Mouse (Mus musculus) NIH3T3 (cell line): ENCODE data around the gene Slc1a6.
"Not testable (repeated sequence)": the region's sequence is repeated elsewhere in the genome, so short reads cannot be mapped to it uniquely, and the experiment has no call there.

Experiments used
- DNase-seq: peaks from one replicate; pipeline ENCODE4 v3.0.0-alpha.2; 2012; ENCODE audit warnings: low read depth

The Slc1a6 gene

GRCm38 (mm10) chr10:78779981-78780651, at the start of gene Slc1a6:
TSS of gene Slc1a6 (plus strand) at chr10:78780496.
- no peak for DNase-seq

GRCm38 (mm10) chr10:78739821-78740220, 40.5 kb upstream of the Slc1a6 start:
- no peak for DNase-seq

DNA sequence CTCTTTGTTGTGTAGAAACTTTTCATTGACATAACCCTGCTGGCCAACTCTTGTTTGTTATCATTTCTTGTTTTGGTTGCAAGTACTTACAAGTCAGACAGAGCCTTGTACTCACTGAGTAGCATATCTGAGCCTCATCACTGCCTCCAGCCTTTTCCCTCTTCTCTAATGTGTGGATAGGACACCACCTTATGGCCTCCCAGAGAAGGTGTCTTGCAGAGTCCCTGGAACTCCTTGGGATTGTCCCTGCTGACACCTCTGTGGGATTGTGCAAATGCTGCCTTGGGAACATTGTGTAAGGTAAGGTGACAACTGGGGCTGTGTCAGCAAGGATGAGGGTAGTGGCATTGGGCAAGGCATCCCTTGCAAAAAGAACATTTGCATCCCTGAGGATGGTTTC, 36.6 kb upstream of the Slc1a6 start:
- DNase-seq = peak; percentile 59

GRCm38 (mm10) chr10:78745453-78746232, 34.7 kb upstream of the Slc1a6 start:
- DNase-seq = peak; percentile 69

DNA sequence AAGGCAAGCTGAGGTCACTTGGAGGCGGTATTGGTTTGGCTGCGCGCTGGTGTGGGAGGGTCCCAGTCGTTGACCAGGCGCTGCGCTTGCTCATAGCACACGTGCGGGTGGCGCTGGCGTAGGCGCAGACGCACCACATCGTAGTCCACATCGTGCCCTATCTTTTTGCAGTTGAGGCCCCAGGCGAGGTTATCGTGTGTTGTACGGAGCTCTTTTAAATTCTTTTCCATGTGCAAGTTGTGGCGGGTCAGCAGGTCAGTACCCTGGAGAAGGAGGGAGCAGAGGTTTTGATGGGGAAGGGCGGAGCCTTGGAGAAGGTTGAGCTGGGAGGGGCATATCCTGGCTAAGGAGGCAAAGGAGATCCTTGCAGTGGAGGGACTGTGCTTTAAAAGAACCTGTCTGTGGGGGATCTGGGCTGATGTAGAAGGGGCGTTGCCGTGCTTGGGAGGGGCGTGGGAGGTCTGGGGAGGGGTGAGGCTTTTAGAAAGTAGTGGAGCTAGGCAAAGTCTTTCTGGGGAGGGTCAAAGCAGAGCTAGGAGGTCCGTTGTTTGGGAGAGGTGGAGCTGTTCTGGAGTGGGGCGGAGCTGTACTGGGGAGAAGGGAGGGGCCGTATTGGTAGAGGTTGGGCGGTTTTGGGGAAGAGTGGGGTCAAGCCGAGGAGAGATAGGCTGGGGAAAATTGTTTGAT, 33.1 kb upstream of the Slc1a6 start:
- DNase-seq = no peak

- DNase-seq = no peak
Measured at GRCm38 (mm10) chr10:78748161-78748560, 32.1 kb upstream of the Slc1a6 start.

- no peak for DNase-seq
Measured at GRCm38 (mm10) chr10:78748946-78749345, 31.4 kb upstream of the Slc1a6 start.

GRCm38 (mm10) chr10:78752452-78753191, 27.7 kb upstream of the Slc1a6 start, which contains the start of gene Ccdc105:
TSS of gene Ccdc105 (minus strand) at chr10:78753065.
- no peak for DNase-seq

- peak; percentile 89 for DNase-seq
Measured at GRCm38 (mm10) chr10:78756021-78756420, 24.3 kb upstream of the Slc1a6 start.

GRCm38 (mm10) chr10:78765570-78765969, 14.7 kb upstream of the Slc1a6 start:
- DNase-seq = no peak

- no peak for DNase-seq
Measured at GRCm38 (mm10) chr10:78775830-78776229, 4.5 kb upstream of the Slc1a6 start.

- no peak for DNase-seq
Measured at GRCm38 (mm10) chr10:78779527-78779926, 769 bp upstream of the Slc1a6 start.

GRCm38 (mm10) chr10:78787566-78788087, 7.3 kb downstream of the Slc1a6 start:
- no peak for DNase-seq

DNA sequence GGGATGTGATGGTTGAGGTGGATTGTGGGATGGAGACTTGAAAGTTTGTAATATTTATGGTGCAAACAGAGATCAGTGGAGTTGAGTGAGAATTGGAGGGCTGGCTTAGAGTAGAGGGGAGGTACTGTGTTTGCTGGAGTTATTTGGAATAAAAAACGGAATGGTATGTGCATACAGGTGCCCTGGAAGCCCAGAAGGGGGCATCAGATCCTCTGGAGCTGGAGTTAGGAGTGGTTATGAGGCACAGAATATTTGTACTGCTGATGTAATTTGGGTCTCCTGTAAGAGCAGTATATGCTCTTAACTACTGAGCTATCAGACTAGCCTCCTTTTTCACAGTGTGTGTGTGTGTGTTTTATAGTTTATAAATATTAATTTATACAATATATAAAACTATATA, 10.3 kb downstream of the Slc1a6 start:
- DNase-seq = peak; percentile 54

DNA sequence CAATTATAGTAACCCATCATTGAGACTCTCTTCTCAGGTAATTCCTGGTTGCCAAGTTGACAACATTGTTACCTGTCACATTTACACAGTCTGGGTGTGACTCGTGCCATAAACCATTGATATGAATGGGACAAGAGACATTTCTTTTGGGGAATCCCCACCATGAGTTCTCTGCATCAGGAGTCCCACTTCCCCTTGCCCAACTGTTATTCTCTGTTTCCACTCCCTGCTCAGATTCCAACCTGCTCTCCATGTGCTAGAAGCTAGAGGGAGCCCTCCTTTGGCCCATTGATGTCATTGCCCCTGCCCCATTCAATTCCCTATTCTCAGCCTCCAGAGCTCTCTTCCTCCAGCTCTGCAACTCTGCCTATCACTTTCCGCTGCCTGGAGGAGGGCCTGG, 21.2 kb downstream of the Slc1a6 start:
- DNase-seq = no peak

GRCm38 (mm10) chr10:78812358-78813060, 32.2 kb downstream of the Slc1a6 start:
- DNase-seq = no peak

GRCm38 (mm10) chr10:78840456-78840855, 60.2 kb downstream of the Slc1a6 start:
- not testable (repeated sequence) for DNase-seq

GRCm38 (mm10) chr10:78852066-78852465, 71.8 kb downstream of the Slc1a6 start, which contains the start of gene Olfr1356:
TSS of gene Olfr1356 (minus strand) at chr10:78852166.
- no peak for DNase-seq
